Mouse (Mus musculus) intestine, embryonic 16.5 days (tissue): Measurements from ENCODE around the gene Plxna4. TPM values are rescaled to one million over a fixed set of nuclear protein-coding genes. Genes with fewer than 3 reads are reported as not detected.
A peak's percentile ranks its signal among the peaks of the same experiment; 100 is the strongest.

ENCODE experiments used
- ATAC-seq: fragments of 200-750 bp; cut with Nextera tagmentation; 2 replicates; pipeline ENCODE4 v1.8.0; 2017; ENCODE audit warnings: moderate TSS enrichment, moderate library complexity
- H3K27ac ChIP-seq: fragments of 300-500 bp; sonication (generic); 2 replicates; pipeline ENCODE4 v1.5.1; 2014; ENCODE audit warnings: mild to moderate bottlenecking, low read length
- H3K27me3 ChIP-seq: fragments of 300-500 bp; sonication (generic); replicated peaks from 2 replicates; pipeline ENCODE4 v1.6.1; 2014; ENCODE audit warnings: low read length, control low read depth, mixed read lengths; ENCODE audit not compliant: control insufficient read depth, insufficient read depth
- H3K36me3 ChIP-seq: fragments of 300-500 bp; sonication (generic); 2 replicates; pipeline ENCODE4 v1.6.1; 2014; ENCODE audit warnings: low read length, control low read depth; ENCODE audit not compliant: control insufficient read depth, insufficient read depth
- H3K4me1 ChIP-seq: fragments of 300-500 bp; sonication (generic); 2 replicates; pipeline ENCODE4 v1.6.1; 2014; ENCODE audit warnings: low read length, control low read depth, mixed read lengths; ENCODE audit not compliant: control insufficient read depth, insufficient read depth
- H3K4me2 ChIP-seq: fragments of 300-500 bp; sonication (generic); 2 replicates; pipeline ENCODE4 v1.6.1; 2014; ENCODE audit warnings: low read depth, low read length, control low read depth
- H3K4me3 ChIP-seq: fragments of 300-500 bp; sonication (generic); 2 replicates; pipeline ENCODE4 v1.5.1; 2014; ENCODE audit warnings: mild to moderate bottlenecking, low read length
- H3K9ac ChIP-seq: fragments of 300-500 bp; sonication (generic); 2 replicates; pipeline ENCODE4 v1.6.1; 2014; ENCODE audit warnings: low read depth, low read length
- H3K9me3 ChIP-seq: fragments of 300-500 bp; sonication (generic); 2 replicates; pipeline ENCODE4 v1.6.1; 2016; ENCODE audit warnings: low read length, control low read depth; ENCODE audit not compliant: control insufficient read depth
- WGBS: fragments of 180-500 bp; shearing (Covaris S2); extraction: QIAGEN DNeasy Blood & Tissue Kit; methylation state at CpG from one replicate; pipeline ENCODE4 v1.1.7; 2014; 5-methylcytosine and 5-hydroxymethylcytosine counted together
- polyA plus RNA-seq: library from polyadenylated mRNA; unstranded; fragments of >200 nt; fragmentation: Nextera tagmentation; extraction: Ambion mirVana; gene quantifications from 2 replicates; pipeline ENCODE4 v1.2.1, GENCODE M21; 2015

Plxna4 gene
- polyA plus RNA-seq, 1 experiment from 2014 or later: 1.3 TPM

DNA sequence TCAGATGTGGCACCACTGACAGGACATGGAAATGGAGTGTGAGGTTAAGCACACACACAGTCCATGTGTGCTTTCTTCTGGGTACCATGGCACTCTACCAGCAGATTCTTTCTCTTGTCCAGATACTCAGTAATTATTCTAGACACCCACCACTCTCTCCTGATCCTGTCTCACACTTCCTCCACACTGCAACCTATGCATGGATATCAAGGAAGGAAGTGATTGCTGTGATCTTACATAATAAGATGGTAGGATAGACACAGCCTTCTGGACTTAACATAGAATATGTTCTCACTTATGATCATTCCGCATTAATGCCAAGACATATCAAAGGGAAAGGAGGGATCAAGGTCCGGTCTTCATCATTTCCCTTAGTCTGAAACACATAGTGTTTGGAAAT lies 92.5 kb downstream of the Plxna4 start:
- Histone ChIP-seq H3K27ac (no peak overlapping the region), H3K4me2 (no peak overlapping the region), H3K4me3 (no peak overlapping the region), H3K9me3 (no peaks in the 10 kb centered on the region), H3K4me1 (no peaks in the 10 kb centered on the region), H3K9ac (no peak overlapping the region), H3K27me3 (no peaks in the 10 kb centered on the region), H3K36me3 (no peaks in the 10 kb centered on the region)
- WGBS: 96% methylated on average over 2 of the region's 2 CpGs
- no peak for ATAC-seq

DNA sequence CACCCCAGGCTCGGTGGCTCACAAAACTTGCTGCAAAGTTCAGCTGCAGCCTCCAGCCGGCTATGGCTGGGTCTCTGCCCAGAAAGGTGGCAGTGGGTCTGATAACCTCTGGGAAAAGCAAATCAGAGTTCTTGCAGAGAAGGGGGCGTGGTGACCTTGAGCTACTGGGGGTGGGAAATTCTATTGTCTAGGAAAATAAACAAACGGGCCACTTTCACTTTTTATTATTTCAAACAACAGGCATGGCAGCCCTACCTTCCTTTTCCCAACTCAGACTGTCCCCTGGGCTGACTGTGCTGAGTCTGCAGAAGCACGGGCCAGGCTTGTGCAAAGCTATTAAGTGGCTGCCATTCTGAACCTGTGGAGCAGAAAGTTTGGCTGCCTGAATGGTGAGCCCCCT lies 94.4 kb downstream of the Plxna4 start:
- H3K36me3 ChIP-seq: no peaks in the 10 kb centered on the region
- 40% methylated on average over 5 of the region's 5 CpGs for WGBS
- no peak overlapping the region for H3K4me3 ChIP-seq
- H3K4me2 ChIP-seq: no peak overlapping the region
- H3K4me1 ChIP-seq: no peaks in the 10 kb centered on the region
- no peaks in the 10 kb centered on the region for H3K9me3 ChIP-seq
- H3K9ac ChIP-seq: no peak overlapping the region
- ATAC-seq: no peak
- H3K27ac ChIP-seq: no peak overlapping the region
- no peaks in the 10 kb centered on the region for H3K27me3 ChIP-seq

DNA sequence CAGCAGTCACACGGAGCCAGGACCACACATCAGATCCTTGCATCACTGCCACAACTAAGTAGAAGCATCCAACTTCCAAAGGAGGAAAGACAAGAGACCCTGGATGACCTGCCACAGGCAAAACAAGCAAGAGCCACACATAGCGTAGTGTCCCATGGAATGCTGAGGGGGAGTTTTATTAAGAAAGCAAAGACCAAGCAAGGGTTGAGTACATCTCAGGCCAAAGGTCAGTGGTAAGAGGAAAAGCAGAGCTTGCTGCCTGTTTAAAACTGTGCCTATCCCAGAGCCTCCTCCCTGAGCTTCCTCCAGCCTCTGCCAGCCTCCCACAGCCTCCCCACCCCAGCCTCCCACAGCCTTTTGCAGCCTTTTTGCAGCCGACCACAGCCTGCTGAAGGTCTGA lies 100.9 kb downstream of the Plxna4 start:
- H3K4me2 ChIP-seq: no peak overlapping the region
- H3K4me1 ChIP-seq: no peaks in the 10 kb centered on the region
- H3K9me3 ChIP-seq: no peaks in the 10 kb centered on the region
- WGBS: 65% methylated on average over 3 of the region's 3 CpGs
- no peak overlapping the region for H3K9ac ChIP-seq
- no peaks in the 10 kb centered on the region for H3K27me3 ChIP-seq
- H3K36me3 ChIP-seq: no peaks in the 10 kb centered on the region
- H3K4me3 ChIP-seq: no peak overlapping the region
- H3K27ac ChIP-seq: no peak overlapping the region
- ATAC-seq: no peak

DNA sequence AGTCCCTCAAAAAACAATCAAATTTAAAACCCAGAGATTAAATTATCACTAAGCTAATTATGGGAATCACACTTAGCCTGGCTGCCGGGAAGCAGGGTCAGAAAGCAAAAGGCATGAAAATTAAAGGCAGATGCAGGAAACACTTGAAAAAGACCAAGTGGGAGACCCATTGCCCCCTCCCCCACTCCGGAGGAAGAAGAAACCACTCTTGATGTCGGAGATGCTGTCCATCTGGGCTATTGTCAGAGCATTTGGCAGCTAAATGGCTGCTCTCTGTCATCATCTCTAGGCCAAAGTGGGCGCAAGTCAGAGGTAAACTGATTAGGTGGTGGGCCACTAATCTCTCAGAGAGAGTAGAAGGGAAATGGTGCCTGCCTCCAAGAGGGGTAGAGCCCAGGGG lies 105.5 kb downstream of the Plxna4 start:
- Histone ChIP-seq H3K4me1 (peaks cover 6% of the 10 kb centered on the region; the same call in 1 of the 2 replicates), H3K4me3 (no peak overlapping the region), H3K27me3 (no peaks in the 10 kb centered on the region), H3K9me3 (no peaks in the 10 kb centered on the region), H3K36me3 (no peaks in the 10 kb centered on the region), H3K4me2 (no peak overlapping the region), H3K9ac (no peak overlapping the region), H3K27ac (no peak overlapping the region)
- 53% methylated on average over 4 of the region's 4 CpGs for WGBS
- ATAC-seq: no peak

DNA sequence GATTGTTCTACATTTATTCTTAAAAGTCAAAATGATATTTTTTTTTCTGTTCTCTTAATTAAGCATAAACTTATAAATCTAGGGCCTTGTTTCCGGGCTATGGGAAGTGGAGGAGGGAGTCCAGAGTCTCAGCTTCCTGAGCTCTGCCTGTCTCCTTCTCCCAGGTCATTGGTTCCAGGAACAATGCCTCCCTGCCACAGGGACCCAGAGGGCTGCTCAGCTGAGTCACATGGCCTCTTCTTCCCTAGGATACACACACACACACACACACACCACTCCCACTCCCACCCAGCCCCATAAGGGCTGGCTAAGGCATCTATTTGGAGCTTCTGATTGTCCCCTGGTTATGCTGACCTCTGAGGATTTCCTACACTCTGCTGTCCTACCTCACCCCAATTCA lies 107.3 kb downstream of the Plxna4 start:
- H3K4me3 ChIP-seq: no peak overlapping the region
- H3K9me3 ChIP-seq: no peaks in the 10 kb centered on the region
- no peak overlapping the region for H3K27ac ChIP-seq
- H3K27me3 ChIP-seq: no peaks in the 10 kb centered on the region
- H3K36me3 ChIP-seq: no peaks in the 10 kb centered on the region
- WGBS: 68% methylated on average over 1 of the region's 1 CpGs
- no peak for ATAC-seq
- H3K9ac ChIP-seq: no peak overlapping the region
- H3K4me2 ChIP-seq: no peak overlapping the region
- peaks cover 6% of the 10 kb centered on the region; the same call in 1 of the 2 replicates for H3K4me1 ChIP-seq

DNA sequence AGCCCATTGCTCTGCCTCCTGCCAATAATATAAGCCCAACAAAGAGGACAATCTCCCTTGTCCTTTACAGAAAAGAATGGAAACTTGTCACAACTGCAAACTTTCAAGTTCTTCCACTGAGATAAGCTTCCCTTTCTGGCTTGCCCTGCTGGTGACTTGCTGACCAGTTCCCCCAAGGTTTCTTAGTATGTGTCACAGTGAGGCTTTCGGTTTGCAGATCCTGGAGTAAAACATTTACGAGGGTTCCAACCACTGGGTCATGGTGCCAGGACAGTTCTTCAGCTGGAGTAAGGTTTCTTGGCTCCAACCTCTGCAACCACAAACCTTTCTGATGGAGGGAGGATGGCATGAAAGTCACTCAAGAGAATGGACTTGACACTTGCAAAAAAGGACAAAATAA lies 108.2 kb downstream of the Plxna4 start:
- no peaks in the 10 kb centered on the region for H3K36me3 ChIP-seq
- no peak overlapping the region for H3K4me3 ChIP-seq
- no peak overlapping the region for H3K4me2 ChIP-seq
- H3K27me3 ChIP-seq: no peaks in the 10 kb centered on the region
- peaks cover 6% of the 10 kb centered on the region; the same call in 1 of the 2 replicates for H3K4me1 ChIP-seq
- H3K27ac ChIP-seq: no peak overlapping the region
- no peak overlapping the region for H3K9ac ChIP-seq
- ATAC-seq: no peak
- H3K9me3 ChIP-seq: no peaks in the 10 kb centered on the region
- WGBS: 72% methylated on average over 2 of the region's 2 CpGs

DNA sequence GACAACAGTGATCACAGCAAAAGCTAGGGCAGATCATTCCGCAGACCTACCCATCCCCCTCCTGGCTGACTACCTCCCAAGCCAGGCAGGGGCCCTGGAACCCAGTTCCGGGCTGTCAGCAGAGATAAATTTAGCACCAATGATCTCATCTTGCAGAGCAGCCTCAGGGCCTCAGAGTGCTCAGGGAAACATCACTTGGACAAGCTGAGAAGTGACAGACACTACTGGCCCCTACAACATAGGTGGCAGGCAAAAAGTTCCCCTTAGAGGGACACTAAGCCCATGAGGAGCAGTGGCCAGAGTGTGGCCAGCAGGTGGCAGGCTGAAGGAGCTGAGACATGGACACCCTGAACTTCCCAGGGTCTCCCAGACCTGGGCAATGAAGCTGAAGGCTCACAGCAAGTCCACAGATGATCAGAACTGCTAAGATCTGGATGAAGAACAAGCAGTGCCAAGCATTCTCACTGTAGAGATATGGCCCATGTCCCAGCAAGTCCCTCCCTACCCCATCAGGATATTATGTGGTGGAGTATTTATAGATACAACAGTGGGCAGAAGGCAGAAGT lies 108.7 kb downstream of the Plxna4 start:
- Histone ChIP-seq H3K4me2 (no peak overlapping the region), H3K27me3 (no peaks in the 10 kb centered on the region), H3K27ac (peak overlapping the region; percentile 50; the same call in 1 of the 2 replicates), H3K4me3 (no peak overlapping the region), H3K9ac (no peak overlapping the region), H3K9me3 (no peaks in the 10 kb centered on the region), H3K36me3 (no peaks in the 10 kb centered on the region), H3K4me1 (peaks cover 6% of the 10 kb centered on the region; the same call in 1 of the 2 replicates)
- ATAC-seq: peak; percentile 81
- 15% methylated on average over 2 of the region's 2 CpGs for WGBS

DNA sequence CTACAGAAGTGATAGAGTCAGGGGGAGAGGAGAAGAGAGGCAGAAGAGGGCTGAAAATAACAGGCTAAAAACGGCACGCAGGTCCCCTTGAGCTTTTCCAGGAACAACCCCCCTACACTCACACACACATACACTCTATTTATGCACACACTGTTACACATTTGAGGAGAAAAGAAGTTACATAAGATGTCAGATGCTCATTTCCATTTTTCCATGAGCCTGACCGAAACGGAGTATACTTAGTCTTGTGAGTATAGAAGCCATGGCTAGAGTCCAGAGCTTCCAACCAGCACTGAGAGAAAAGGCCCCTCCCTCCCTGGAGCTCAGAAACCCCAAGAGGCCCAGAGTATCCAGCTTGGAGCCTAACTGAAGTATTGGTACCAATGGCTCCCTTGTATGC lies 112.0 kb downstream of the Plxna4 start:
- Histone ChIP-seq H3K4me1 (peaks cover 6% of the 10 kb centered on the region; the same call in 1 of the 2 replicates), H3K9me3 (no peaks in the 10 kb centered on the region), H3K36me3 (no peaks in the 10 kb centered on the region), H3K27ac (no peak overlapping the region), H3K4me2 (no peak overlapping the region), H3K27me3 (no peaks in the 10 kb centered on the region), H3K9ac (no peak overlapping the region), H3K4me3 (no peak overlapping the region)
- 83% methylated on average over 4 of the region's 4 CpGs for WGBS
- ATAC-seq: no peak

DNA sequence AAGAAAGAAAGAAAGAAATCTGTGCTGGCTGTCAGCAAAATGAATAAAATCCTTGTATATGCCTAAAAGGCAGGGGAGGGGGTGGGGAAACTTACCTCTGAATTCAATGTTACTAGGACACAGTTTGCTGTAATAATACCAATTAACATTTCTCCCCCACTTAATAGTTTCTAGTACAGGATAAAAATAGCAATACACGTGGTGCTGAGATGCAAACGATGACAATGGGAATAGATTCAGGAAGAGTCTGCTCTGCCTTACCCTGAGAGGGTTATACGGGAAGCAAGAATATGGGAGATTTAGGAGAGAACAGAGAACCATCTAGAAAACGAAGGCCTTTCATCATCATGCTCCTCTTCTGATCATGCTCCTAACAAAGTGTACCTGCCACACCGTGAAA lies 115.9 kb downstream of the Plxna4 start:
- Histone ChIP-seq H3K27me3 (no peaks in the 10 kb centered on the region), H3K4me2 (no peak overlapping the region), H3K36me3 (no peaks in the 10 kb centered on the region), H3K9ac (no peak overlapping the region), H3K9me3 (no peaks in the 10 kb centered on the region), H3K4me1 (no peaks in the 10 kb centered on the region), H3K4me3 (no peak overlapping the region), H3K27ac (no peak overlapping the region)
- no peak for ATAC-seq
- WGBS: 80% methylated on average over 5 of the region's 5 CpGs

DNA sequence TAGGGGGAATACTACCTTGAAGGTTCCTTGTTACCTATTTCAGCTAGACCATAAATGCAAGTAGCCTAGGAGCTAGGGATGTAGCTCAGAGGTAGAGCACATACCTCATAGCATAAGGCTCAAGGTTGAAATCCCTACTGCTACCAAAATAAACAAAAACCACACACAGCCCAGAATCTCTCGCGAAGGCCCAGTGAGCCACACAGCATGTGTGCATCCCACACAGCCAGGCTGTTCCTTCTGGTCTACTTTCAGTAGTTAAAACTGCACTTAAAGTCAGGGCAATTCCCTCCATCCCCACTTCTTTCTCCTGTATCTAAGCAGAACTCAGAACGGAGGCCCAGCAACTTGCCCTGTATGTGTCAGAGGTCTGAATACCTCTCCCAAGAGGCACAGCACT lies 116.4 kb downstream of the Plxna4 start:
- Histone ChIP-seq H3K4me1 (no peaks in the 10 kb centered on the region), H3K4me3 (no peak overlapping the region), H3K4me2 (no peak overlapping the region), H3K9ac (no peak overlapping the region), H3K36me3 (no peaks in the 10 kb centered on the region), H3K27me3 (no peaks in the 10 kb centered on the region), H3K9me3 (no peaks in the 10 kb centered on the region), H3K27ac (no peak overlapping the region)
- whole genome bisulfite sequencing: 64% methylated on average over 3 of the region's 3 CpGs
- no peak for ATAC-seq
